Mouse (Mus musculus) MEL (cell line): ENCODE data around the gene Mmp21. TPM values are rescaled to one million over a fixed set of nuclear protein-coding genes. Genes with fewer than 3 reads are reported as not detected.
A peak's percentile ranks its signal among the peaks of the same experiment; 100 is the strongest.

Experiments
- DNase-seq: peaks from one replicate; pipeline ENCODE4 v3.0.0; 2011; ENCODE audit warnings: low read depth, low spot score
- H3K27ac ChIP-seq: 2 replicates; pipeline ENCODE4 v1.5.1; 2012; ENCODE audit warnings: low read depth, mild to moderate bottlenecking, control low read depth, low read length, moderate library complexity; ENCODE audit not compliant: control insufficient read depth
- H3K27me3 ChIP-seq, 2 experiments: fragments of 150-350 bp in 1 of 2; sonication (generic) in 1 of 2; 2 replicates each; pipeline ENCODE4 v1.6.1; 2012; ENCODE audit warnings: low read length in 2 of 2, mild to moderate bottlenecking in 2 of 2, improper control_type of control experiment in 1 of 2, moderate library complexity in 1 of 2; ENCODE audit not compliant: insufficient read depth in 2 of 2, control insufficient read depth in 1 of 2
- H3K36me3 ChIP-seq, 2 experiments: 2 replicates each; pipeline ENCODE4 v1.6.1; 2012 to 2014; ENCODE audit warnings: low read length in 2 of 2, improper control_type of control experiment in 1 of 2, inconsistent platforms in 1 of 2, mild to moderate bottlenecking in 1 of 2; ENCODE audit not compliant: insufficient read depth in 2 of 2, control insufficient read depth in 1 of 2
- H3K4me1 ChIP-seq, 2 experiments: fragments of 150-350 bp in 1 of 2; sonication (generic) in 1 of 2; 2 replicates each; pipeline ENCODE4 v1.6.1; 2012; ENCODE audit warnings: low read length in 2 of 2, improper control_type of control experiment in 1 of 2, mild to moderate bottlenecking in 1 of 2; ENCODE audit not compliant: insufficient read depth in 2 of 2, control insufficient read depth in 1 of 2
- H3K4me3 ChIP-seq, 2 experiments: fragments of 150-350 bp in 1 of 2; sonication (generic) in 1 of 2; 2 replicates each; pipeline ENCODE4 v1.5.1; 2012; ENCODE audit warnings: low read depth in 2 of 2, low read length in 2 of 2, mild to moderate bottlenecking in 2 of 2, moderate library complexity in 2 of 2, control low read depth in 1 of 2, improper control_type of control experiment in 1 of 2; ENCODE audit not compliant: control insufficient read depth in 1 of 2, insufficient read depth in 1 of 2
- H3K79me2 ChIP-seq: 2 replicates; pipeline ENCODE4 v1.6.1; 2012; ENCODE audit warnings: mild to moderate bottlenecking, low read length, moderate library complexity; ENCODE audit not compliant: control insufficient read depth, poor library complexity, insufficient read depth
- H3K9ac ChIP-seq: 2 replicates; pipeline ENCODE4 v1.6.1; 2012; ENCODE audit warnings: low read depth, mild to moderate bottlenecking, control low read depth, low read length, moderate library complexity; ENCODE audit not compliant: control insufficient read depth, poor library complexity, severe bottlenecking
- H3K9me3 ChIP-seq: fragments of 150-350 bp; sonication (generic); replicated peaks from 2 replicates; pipeline ENCODE4 v1.6.1; 2012; ENCODE audit warnings: mild to moderate bottlenecking, low read length, improper control_type of control experiment, moderate library complexity; ENCODE audit not compliant: insufficient read depth
- CHD2 ChIP-seq: IDR thresholded peaks from 2 replicates; pipeline ENCODE4 v1.6.1; 2011; ENCODE audit warnings: low read length, improper control_type of control experiment
- CTCF ChIP-seq, 3 experiments: IDR thresholded peaks in 2 of 3; conservative IDR thresholded peaks in 1 of 3; 2 replicates each; pipeline ENCODE4 v1.5.1; 2011 to 2012; ENCODE audit warnings: low read length in 3 of 3, low read depth in 2 of 3, mild to moderate bottlenecking in 2 of 3, improper control_type of control experiment in 1 of 3, inconsistent platforms in 1 of 3, mixed read lengths in 1 of 3, moderate library complexity in 1 of 3; ENCODE audit not compliant: control insufficient read depth in 1 of 3, insufficient read depth in 1 of 3, poor library complexity in 1 of 3, severe bottlenecking in 1 of 3
- ELF1 ChIP-seq: IDR thresholded peaks from 2 replicates; pipeline ENCODE4 v1.6.1; 2014; ENCODE audit warnings: low read depth, mild to moderate bottlenecking, inconsistent platforms, low read length, improper control_type of control experiment, moderate library complexity
- ETS1 ChIP-seq: IDR thresholded peaks from 2 replicates; pipeline ENCODE4 v1.6.1; 2012; ENCODE audit warnings: low read depth, mild to moderate bottlenecking, inconsistent platforms, low read length, improper control_type of control experiment, moderate library complexity
- GABPA ChIP-seq: IDR thresholded peaks from 2 replicates; pipeline ENCODE4 v1.6.1; 2012; ENCODE audit warnings: low read depth, mild to moderate bottlenecking, inconsistent platforms, low read length, improper control_type of control experiment, moderate library complexity
- GATA1 ChIP-seq: IDR thresholded peaks from 2 replicates; pipeline ENCODE4 v1.6.1; 2011; ENCODE audit warnings: low read depth, low read length, improper control_type of control experiment
- HCFC1 ChIP-seq: IDR thresholded peaks from 2 replicates; pipeline ENCODE4 v1.6.1; 2012; ENCODE audit warnings: low read depth, mild to moderate bottlenecking, inconsistent platforms, low read length, improper control_type of control experiment, moderate library complexity
- POLR2A ChIP-seq, 2 experiments: IDR thresholded peaks; 2 replicates each; pipeline ENCODE4 v1.6.1; 2011 to 2012; ENCODE audit warnings: low read length in 2 of 2, mild to moderate bottlenecking in 2 of 2, control low read depth in 1 of 2, improper control_type of control experiment in 1 of 2, low read depth in 1 of 2, moderate library complexity in 1 of 2; ENCODE audit not compliant: control insufficient read depth in 1 of 2, insufficient read depth in 1 of 2, poor library complexity in 1 of 2
- POLR2AphosphoS2 ChIP-seq: IDR thresholded peaks from 2 replicates; pipeline ENCODE4 v1.6.1; 2011; ENCODE audit warnings: low read length, improper control_type of control experiment
- POLR2AphosphoS5 ChIP-seq: IDR thresholded peaks from 2 replicates; pipeline ENCODE4 v1.6.1; 2012; ENCODE audit warnings: low read depth, borderline replicate concordance, mild to moderate bottlenecking, inconsistent platforms, low read length, moderate library complexity, mixed read lengths
- RAD21 ChIP-seq: IDR thresholded peaks from 2 replicates; pipeline ENCODE4 v1.6.1; 2011; ENCODE audit warnings: mild to moderate bottlenecking, low read depth, low read length, improper control_type of control experiment
- RCOR1 ChIP-seq: IDR thresholded peaks from 2 replicates; pipeline ENCODE4 v1.6.1; 2012; ENCODE audit warnings: low read depth, mild to moderate bottlenecking, inconsistent platforms, low read length, improper control_type of control experiment
- SIN3A ChIP-seq: IDR thresholded peaks from 2 replicates; pipeline ENCODE4 v1.6.1; 2012; ENCODE audit warnings: low read length, improper control_type of control experiment, inconsistent platforms
- SMC3 ChIP-seq: IDR thresholded peaks from 2 replicates; pipeline ENCODE4 v1.6.1; 2011; ENCODE audit warnings: low read depth, low read length, improper control_type of control experiment
- ZMIZ1 ChIP-seq: IDR thresholded peaks from 2 replicates; pipeline ENCODE4 v1.6.1; 2012; ENCODE audit warnings: low read depth, mild to moderate bottlenecking, inconsistent platforms, low read length, improper control_type of control experiment, moderate library complexity
- ZNF384 ChIP-seq: IDR thresholded peaks from 2 replicates; pipeline ENCODE4 v1.6.1; 2012; ENCODE audit warnings: low read depth, mild to moderate bottlenecking, inconsistent platforms, low read length, improper control_type of control experiment
- polyA plus RNA-seq, 2 experiments: library from polyadenylated mRNA; stranded (reverse) in 1 of 2; unstranded in 1 of 2; fragments of >175 nt in 1 of 2; fragments of >200 nt in 1 of 2; gene quantifications; 2 replicates each; pipeline versions ENCODE4 v1.2.1 to v1.2.4; 2012; ENCODE audit warnings: low replicate concordance in 2 of 2, low read depth in 1 of 2; ENCODE audit not compliant: insufficient read length in 2 of 2, insufficient read depth in 1 of 2, missing spikeins in 1 of 2
- total RNA-seq: library from RNA; depleted of rRNA; stranded (reverse); fragments of 300-350 nt; gene quantifications from 2 replicates; pipeline ENCODE4 v1.2.3, GENCODE M21; 2012

Mmp21 gene
- total and polyA plus RNA-seq, 3 experiments, result not detected

GRCm38 (mm10) chr7:133636738-133637352, 43.0 kb downstream of the Mmp21 start (continued):
- TF ChIP-seq RCOR1 (no peak), HCFC1 (peak; percentile 50; the same call in 1 of the 2 replicates), CHD2 (no peak)

GRCm38 (mm10) chr7:133634932-133635650, 44.8 kb downstream of the Mmp21 start:
- Histone ChIP-seq H3K79me2 (peaks cover 16% of the 10 kb centered on the region), H3K4me1 (peaks cover 0 to 9% of the 10 kb centered on the region in 2 experiments; a peak in 1 of 4 replicates)
- no peak for DNase-seq

GRCm38 (mm10) chr7:133632476-133632875, 47.4 kb downstream of the Mmp21 start:
- Histone ChIP-seq H3K36me3 (peaks cover 0 to 2% of the 10 kb centered on the region in 2 experiments; a peak in 1 of 4 replicates), H3K79me2 (no peaks in the 10 kb centered on the region; the same call in 1 of the 2 replicates), H3K9ac (no peak overlapping the region), H3K4me1 (peaks cover 0 to 3% of the 10 kb centered on the region in 2 experiments; a peak in 1 of 4 replicates), H3K4me3 (no peak overlapping the region), H3K9me3 (no peaks in the 10 kb centered on the region), H3K27ac (no peak overlapping the region), H3K27me3 (peaks cover 0 to 3% of the 10 kb centered on the region in 2 experiments; a peak in 1 of 4 replicates)
- peak; percentile 40 to 74 (median 65) for TF ChIP-seq CTCF (IDR thresholded peaks at IDR 0.05 in 2 of 3, conservative IDR thresholded peaks at IDR 0.05 in 1 of 3; ENCODE audit: control insufficient read depth in 1 of 3, insufficient read depth in 1 of 3, low read depth in 2 of 3, low read length in 3 of 3, poor library complexity in 1 of 3, severe bottlenecking in 1 of 3)
- TF ChIP-seq POLR2A (IDR thresholded peaks at IDR 0.05; ENCODE audit: control insufficient read depth in 1 of 2, insufficient read depth in 1 of 2, low read depth in 1 of 2, low read length in 2 of 2, poor library complexity in 1 of 2), result no peak
- TF ChIP-seq SMC3, result peak; percentile 22; the same call in 1 of the 2 replicates
- peak; percentile 73 for DNase-seq

More at GRCm38 (mm10) chr7:133634932-133635650, 44.8 kb downstream of the Mmp21 start:
- no peak overlapping the region for H3K9ac ChIP-seq
- peaks cover 3 to 6% of the 10 kb centered on the region in 2 experiments for H3K36me3 ChIP-seq
- H3K4me3 ChIP-seq, result no peak overlapping the region
- TF ChIP-seq ETS1 (no peak), ELF1 (no peak), ZNF384 (no peak), POLR2AphosphoS5 (no peak), RAD21 (no peak), SIN3A (no peak), GABPA (no peak), ZMIZ1 (no peak), POLR2AphosphoS2 (no peak), CHD2 (no peak), GATA1 (no peak)
- H3K27ac ChIP-seq, result no peak overlapping the region
- H3K27me3 ChIP-seq, result no peaks in the 10 kb centered on the region
- H3K9me3 ChIP-seq, result no peaks in the 10 kb centered on the region
